Mouse (Mus musculus) kidney, adult 2 months (tissue): ENCODE measurements around the gene Camsap3. TPM values are rescaled to one million over a fixed set of nuclear protein-coding genes. Genes with fewer than 3 reads are reported as not detected.

ENCODE experiments used
- DNase-seq: peaks from one replicate; pipeline ENCODE4 v3.0.0; 2021
- H3K27ac ChIP-seq: fragments of 200-500 bp; 2 replicates; pipeline ENCODE4 v1.5.1; 2012; ENCODE audit warnings: low read depth, low read length, control low read depth, inconsistent platforms; ENCODE audit not compliant: insufficient read depth
- H3K27me3 ChIP-seq: fragments of 200-500 bp; replicated peaks from 2 replicates; pipeline ENCODE4 v1.6.1; 2012; ENCODE audit warnings: mild to moderate bottlenecking, moderate library complexity, low read length, inconsistent platforms; ENCODE audit not compliant: control insufficient read depth, insufficient read depth
- H3K36me3 ChIP-seq: fragments of 200-500 bp; 2 replicates; pipeline ENCODE4 v1.6.1; 2012; ENCODE audit warnings: mild to moderate bottlenecking, moderate library complexity, low read length, inconsistent platforms; ENCODE audit not compliant: control insufficient read depth, insufficient read depth
- H3K4me1 ChIP-seq: fragments of 200-500 bp; 2 replicates; pipeline ENCODE4 v1.6.1; 2011; ENCODE audit warnings: low read length; ENCODE audit not compliant: control insufficient read depth, insufficient read depth
- H3K4me3 ChIP-seq: fragments of 200-500 bp; 2 replicates; pipeline ENCODE4 v1.5.1; 2011; ENCODE audit warnings: mild to moderate bottlenecking, low read depth, low read length, control low read depth; ENCODE audit not compliant: insufficient read depth
- CTCF ChIP-seq: fragments of 200-500 bp; conservative IDR thresholded peaks from 2 replicates; pipeline ENCODE4 v1.5.1; 2011; ENCODE audit warnings: low read depth, mild to moderate bottlenecking, control low read depth, low read length, moderate library complexity, mixed read lengths; ENCODE audit not compliant: insufficient read depth, insufficient read length
- POLR2A ChIP-seq: fragments of 200-500 bp; IDR thresholded peaks from one replicate; pipeline ENCODE4 v1.6.1; 2011; ENCODE audit warnings: low read depth, low read length, control low read depth
- WGBS: fragments of 180-500 bp; shearing (Covaris S2); methylation state at CpG from one replicate; pipeline ENCODE4 v1.1.7; 2018; 5-methylcytosine and 5-hydroxymethylcytosine counted together
- polyA plus RNA-seq: library from polyadenylated mRNA; depleted of rRNA; stranded (reverse); fragments of >200 nt; gene quantifications from 2 replicates; pipeline ENCODE4 v1.2.3, GENCODE M21; 2012; rRNA removed

Camsap3 gene
- polyA plus RNA-seq: 44.1 and 47.6 TPM in 2 replicates

GRCm38 (mm10) chr8:3586993-3587390 lies at the start of gene Camsap3:
TSS of gene Camsap3 (plus strand) at chr8:3587293.
- Histone ChIP-seq H3K27me3 (no peaks in the 10 kb centered on the region), H3K4me1 (no peaks in the 10 kb centered on the region), H3K4me3 (peak within 1 kb of the TSS; percentile 85), H3K36me3 (no peaks in the 10 kb centered on the region), H3K27ac (peak within 1 kb of the TSS; percentile 72)
- WGBS: 6% methylated on average over 7 of the region's 7 CpGs
- no peak for DNase-seq
- TF ChIP-seq POLR2A (no peak), CTCF (no peak)

GRCm38 (mm10) chr8:3537666-3538065 lies 49.4 kb upstream of the Camsap3 start:
- 78% methylated on average over 26 of the region's 26 CpGs for WGBS
- Histone ChIP-seq H3K4me1 (no peaks in the 10 kb centered on the region), H3K27ac (no peak overlapping the region), H3K4me3 (no peak overlapping the region), H3K27me3 (no peaks in the 10 kb centered on the region), H3K36me3 (peaks cover 3% of the 10 kb centered on the region)
- TF ChIP-seq CTCF (no peak), POLR2A (no peak)
- no peak for DNase-seq

DNA sequence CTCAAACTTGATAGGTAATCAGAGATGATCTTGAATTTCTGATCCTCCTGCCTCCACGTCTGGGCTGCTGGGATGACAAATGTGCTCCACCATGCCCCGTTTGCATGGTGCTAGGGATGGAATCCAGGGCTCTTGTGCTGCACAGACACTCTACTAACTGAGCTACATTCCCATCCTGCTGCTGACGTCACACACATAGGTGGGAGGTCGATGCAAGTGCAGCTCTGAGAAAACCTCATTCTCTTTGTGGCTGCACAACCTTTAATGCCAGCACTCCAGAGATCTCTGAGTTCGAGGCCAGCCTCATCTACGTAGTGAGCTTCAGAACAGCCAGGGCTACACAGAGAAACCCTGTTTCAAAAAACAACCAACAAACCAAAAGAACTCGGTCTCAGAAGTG lies 47.9 kb upstream of the Camsap3 start:
- Histone ChIP-seq H3K4me1 (no peaks in the 10 kb centered on the region), H3K36me3 (peaks cover 3% of the 10 kb centered on the region), H3K27me3 (no peaks in the 10 kb centered on the region), H3K27ac (no peak overlapping the region), H3K4me3 (no peak overlapping the region)
- TF ChIP-seq POLR2A: no peak
- no peak for TF ChIP-seq CTCF
- no peak for DNase-seq
- 83% methylated on average over 7 of the region's 7 CpGs for WGBS

DNA sequence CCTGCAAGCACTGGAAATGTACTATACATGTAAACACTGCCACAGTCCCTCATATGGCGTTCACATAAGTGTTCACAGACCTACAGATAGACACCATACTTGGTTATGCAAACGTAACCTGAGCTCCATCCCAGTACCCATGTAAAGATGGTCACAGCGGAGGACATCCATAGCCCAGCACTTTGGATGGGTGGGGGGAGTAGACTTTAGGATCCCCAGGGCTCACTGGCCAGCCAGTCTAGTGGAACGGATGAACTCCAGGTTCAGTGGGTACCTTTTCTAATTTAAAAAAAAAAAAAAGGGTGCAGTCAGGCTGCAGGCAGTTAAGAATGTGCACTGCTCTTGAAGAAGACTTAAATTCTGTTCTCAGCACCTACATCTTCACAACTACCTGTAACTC lies 47.0 kb upstream of the Camsap3 start:
- Histone ChIP-seq H3K27ac (no peak overlapping the region), H3K4me1 (no peaks in the 10 kb centered on the region), H3K36me3 (peaks cover 3% of the 10 kb centered on the region), H3K27me3 (no peaks in the 10 kb centered on the region), H3K4me3 (no peak overlapping the region)
- TF ChIP-seq POLR2A (no peak), CTCF (no peak)
- DNase-seq: no peak
- WGBS: 91% methylated on average over 4 of the region's 4 CpGs

GRCm38 (mm10) chr8:3546511-3546910 lies 40.6 kb upstream of the Camsap3 start:
- Histone ChIP-seq H3K36me3 (no peaks in the 10 kb centered on the region), H3K4me3 (no peak overlapping the region), H3K27me3 (no peaks in the 10 kb centered on the region), H3K27ac (no peak overlapping the region), H3K4me1 (no peaks in the 10 kb centered on the region)
- WGBS: 96% methylated on average over 2 of the region's 2 CpGs
- no peak for DNase-seq
- no peak for TF ChIP-seq CTCF
- TF ChIP-seq POLR2A: no peak

- H3K4me3 ChIP-seq: no peak overlapping the region
- H3K4me1 ChIP-seq: no peaks in the 10 kb centered on the region
- 88% methylated on average over 1 of the region's 1 CpGs for WGBS
- no peak overlapping the region for H3K27ac ChIP-seq
- DNase-seq: no peak
- H3K27me3 ChIP-seq: no peaks in the 10 kb centered on the region
- H3K36me3 ChIP-seq: no peaks in the 10 kb centered on the region
- no peak for TF ChIP-seq CTCF
- TF ChIP-seq POLR2A: no peak
Observed at GRCm38 (mm10) chr8:3552240-3552639, 34.9 kb upstream of the Camsap3 start.

GRCm38 (mm10) chr8:3556114-3556513 lies 31.0 kb upstream of the Camsap3 start:
- TF ChIP-seq POLR2A (no peak), CTCF (no peak)
- no peaks in the 10 kb centered on the region for H3K36me3 ChIP-seq
- 61% methylated on average over 4 of the region's 4 CpGs for WGBS
- no peak for DNase-seq
- no peaks in the 10 kb centered on the region for H3K4me1 ChIP-seq
- H3K4me3 ChIP-seq: no peak overlapping the region
- H3K27ac ChIP-seq: no peak overlapping the region
- H3K27me3 ChIP-seq: no peaks in the 10 kb centered on the region; the same call in 1 of the 2 replicates
